Mouse (Mus musculus) embryonic facial prominence, embryonic 13.5 days (tissue): ENCODE results near the gene Phgr1. TPM values are rescaled to one million over a fixed set of nuclear protein-coding genes. Genes with fewer than 3 reads are reported as not detected.
A peak's percentile ranks its signal among the peaks of the same experiment; 100 is the strongest.

Experiments used
- ATAC-seq: fragments of 200-750 bp; cut with Nextera tagmentation; 2 replicates; pipeline ENCODE4 v1.8.0; 2017; ENCODE audit warnings: low read depth; ENCODE audit not compliant: insufficient number of reproducible peaks, insufficient read depth, low FRiP score, low TSS enrichment
- H3K27ac ChIP-seq: fragments of 300-500 bp; sonication (generic); 2 replicates; pipeline ENCODE4 v1.5.1; 2015; ENCODE audit warnings: moderate library complexity, mild to moderate bottlenecking, inconsistent platforms
- H3K27me3 ChIP-seq: fragments of 300-500 bp; sonication (generic); 2 replicates; pipeline ENCODE4 v1.6.1; 2015; ENCODE audit warnings: mild to moderate bottlenecking, inconsistent platforms
- H3K36me3 ChIP-seq: fragments of 300-500 bp; sonication (generic); 2 replicates; pipeline ENCODE4 v1.6.1; 2015; ENCODE audit warnings: mild to moderate bottlenecking, inconsistent platforms
- H3K4me1 ChIP-seq: fragments of 300-500 bp; sonication (generic); 2 replicates; pipeline ENCODE4 v1.6.1; 2015; ENCODE audit warnings: inconsistent platforms
- H3K4me2 ChIP-seq: fragments of 300-500 bp; sonication (generic); 2 replicates; pipeline ENCODE4 v1.6.1; 2015; ENCODE audit warnings: moderate library complexity, mild to moderate bottlenecking, inconsistent platforms
- H3K4me3 ChIP-seq: fragments of 300-500 bp; sonication (generic); 2 replicates; pipeline ENCODE4 v1.5.1; 2015; ENCODE audit warnings: mild to moderate bottlenecking, inconsistent platforms
- H3K9ac ChIP-seq: fragments of 300-500 bp; sonication (generic); 2 replicates; pipeline ENCODE4 v1.6.1; 2015; ENCODE audit warnings: mild to moderate bottlenecking, inconsistent platforms
- H3K9me3 ChIP-seq: fragments of 300-500 bp; sonication (generic); 2 replicates; pipeline ENCODE4 v1.6.1; 2016; ENCODE audit warnings: inconsistent platforms
- WGBS: fragments of 180-500 bp; shearing (Covaris S2); methylation state at CpG from one replicate; pipeline ENCODE4 v1.1.7; 2015; ENCODE audit warnings: mixed read lengths; 5-methylcytosine and 5-hydroxymethylcytosine counted together
- polyA plus RNA-seq: library from polyadenylated mRNA; unstranded; fragments of >200 nt; fragmentation: Nextera tagmentation; extraction: Ambion mirVana; gene quantifications from 2 replicates; pipeline ENCODE4 v1.2.1, GENCODE M21; 2015

The Phgr1 gene
- polyA plus RNA-seq, 1 experiment from 2014 or later: not detected

DNA sequence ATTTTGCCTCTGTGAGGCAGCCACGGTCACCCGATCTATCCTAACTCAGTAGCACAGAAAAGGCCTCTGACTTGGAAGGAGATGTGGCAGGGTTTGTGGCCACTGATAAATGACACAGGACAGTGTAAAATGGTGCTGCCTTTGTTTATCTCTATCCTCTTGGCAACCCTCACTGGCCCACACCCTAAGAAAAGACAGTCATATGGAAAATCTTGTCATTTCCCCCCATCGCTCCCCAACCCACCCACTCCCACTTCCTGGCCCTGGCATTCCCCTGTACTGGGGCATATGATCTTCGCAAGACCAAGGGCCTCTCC lies 19.8 kb upstream of the Phgr1 start:
- Histone ChIP-seq H3K27me3 (no peaks in the 10 kb centered on the region), H3K4me3 (no peak overlapping the region), H3K4me1 (peaks cover 35% of the 10 kb centered on the region), H3K4me2 (no peak overlapping the region), H3K9me3 (no peaks in the 10 kb centered on the region), H3K27ac (no peak overlapping the region), H3K9ac (no peak overlapping the region), H3K36me3 (no peaks in the 10 kb centered on the region)
- no peak for ATAC-seq
- WGBS: 79% methylated on average over 4 of the region's 4 CpGs

DNA sequence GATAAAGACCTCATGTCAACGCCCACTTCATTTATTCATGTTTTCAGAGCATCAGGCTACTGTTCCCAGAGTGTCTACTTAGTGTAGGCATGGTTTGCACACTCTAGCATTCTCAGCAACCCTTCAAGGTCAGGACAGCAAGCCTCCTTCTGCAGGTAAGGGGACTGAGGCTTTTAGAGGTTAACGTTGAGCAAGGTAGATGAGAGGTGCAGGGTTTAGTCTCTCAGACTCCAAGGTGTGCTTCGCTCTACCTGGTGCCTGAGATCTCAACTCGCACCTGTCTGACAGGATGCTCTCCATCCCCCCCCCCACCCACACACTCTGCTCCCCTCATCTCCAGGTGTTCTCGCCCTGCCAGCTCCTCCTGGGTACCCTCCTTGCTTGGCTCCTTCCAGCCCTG lies 18.4 kb upstream of the Phgr1 start:
- H3K27me3 ChIP-seq: no peaks in the 10 kb centered on the region
- no peak overlapping the region for H3K27ac ChIP-seq
- peaks cover 26% of the 10 kb centered on the region for H3K4me1 ChIP-seq
- no peak overlapping the region for H3K9ac ChIP-seq
- no peaks in the 10 kb centered on the region for H3K9me3 ChIP-seq
- H3K4me3 ChIP-seq: no peak overlapping the region
- no peak for ATAC-seq
- H3K4me2 ChIP-seq: no peak overlapping the region
- H3K36me3 ChIP-seq: no peaks in the 10 kb centered on the region
- 81% methylated on average over 5 of the region's 5 CpGs for WGBS

GRCm38 (mm10) chr2:118755407-118755806 lies 17.2 kb upstream of the Phgr1 start:
- H3K4me2 ChIP-seq: no peak overlapping the region
- no peaks in the 10 kb centered on the region for H3K36me3 ChIP-seq
- H3K27me3 ChIP-seq: peaks cover 8% of the 10 kb centered on the region; the same call in 1 of the 2 replicates
- no peak for ATAC-seq
- H3K4me3 ChIP-seq: no peak overlapping the region
- H3K27ac ChIP-seq: no peak overlapping the region
- no peak overlapping the region for H3K9ac ChIP-seq
- peaks cover 19% of the 10 kb centered on the region for H3K4me1 ChIP-seq
- no peaks in the 10 kb centered on the region for H3K9me3 ChIP-seq
- 76% methylated on average over 6 of the region's 6 CpGs for WGBS

DNA sequence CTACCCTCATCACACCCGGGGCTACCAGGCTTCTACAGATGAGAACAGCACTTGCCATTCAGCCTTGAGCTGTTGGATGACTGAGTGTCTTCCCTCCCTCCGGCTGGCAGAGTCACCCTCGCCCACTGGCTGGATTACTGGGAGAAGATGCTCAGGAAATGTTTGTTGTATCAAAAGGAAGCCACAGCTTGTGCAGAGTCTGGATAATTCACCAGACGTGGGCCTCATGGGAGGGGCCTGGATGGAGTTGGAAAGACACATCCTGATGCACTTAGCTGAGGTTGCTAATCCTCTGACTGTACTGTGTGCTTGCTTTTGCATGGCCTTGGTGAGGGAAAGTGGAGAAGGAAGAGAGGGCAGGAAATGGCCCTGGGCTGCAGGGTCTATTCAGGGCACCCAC lies 16.5 kb upstream of the Phgr1 start:
- no peak for ATAC-seq
- H3K27ac ChIP-seq: no peak overlapping the region
- H3K4me1 ChIP-seq: peaks cover 20% of the 10 kb centered on the region
- no peak overlapping the region for H3K4me3 ChIP-seq
- no peaks in the 10 kb centered on the region for H3K9me3 ChIP-seq
- H3K27me3 ChIP-seq: peaks cover 10% of the 10 kb centered on the region; the same call in 1 of the 2 replicates
- no peaks in the 10 kb centered on the region for H3K36me3 ChIP-seq
- WGBS: 75% methylated on average over 4 of the region's 4 CpGs
- H3K9ac ChIP-seq: no peak overlapping the region
- no peak overlapping the region for H3K4me2 ChIP-seq

DNA sequence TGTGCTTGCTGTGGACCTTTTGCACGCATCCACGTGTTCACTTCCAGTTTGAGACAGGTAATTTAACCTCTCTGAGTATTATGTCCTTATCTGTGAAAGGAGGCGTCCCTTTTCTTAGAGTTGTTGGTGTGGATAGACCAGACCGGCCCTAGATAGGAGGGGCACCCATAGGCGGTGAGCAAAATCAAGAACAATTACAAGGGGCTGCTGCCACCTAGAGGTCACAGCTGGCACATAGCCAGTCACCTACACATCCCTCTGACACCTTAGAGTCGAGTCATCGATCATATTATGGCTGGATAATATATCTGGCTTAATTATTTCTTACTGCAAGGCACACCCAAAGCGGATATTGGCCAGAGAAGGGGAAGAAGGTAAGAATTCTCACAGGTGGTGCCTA lies 12.7 kb upstream of the Phgr1 start:
- no peak overlapping the region for H3K27ac ChIP-seq
- peaks cover 46% of the 10 kb centered on the region for H3K4me1 ChIP-seq
- no peaks in the 10 kb centered on the region for H3K9me3 ChIP-seq
- H3K36me3 ChIP-seq: no peaks in the 10 kb centered on the region
- WGBS: 12% methylated on average over 8 of the region's 8 CpGs
- H3K4me2 ChIP-seq: no peak overlapping the region
- no peak overlapping the region for H3K9ac ChIP-seq
- peaks cover 10% of the 10 kb centered on the region; the same call in 1 of the 2 replicates for H3K27me3 ChIP-seq
- no peak overlapping the region for H3K4me3 ChIP-seq
- ATAC-seq: no peak

- WGBS: 82% methylated on average over 11 of the region's 11 CpGs
- Histone ChIP-seq H3K4me1 (peaks cover 46% of the 10 kb centered on the region), H3K9me3 (no peaks in the 10 kb centered on the region), H3K27ac (no peak overlapping the region), H3K4me3 (no peak overlapping the region), H3K36me3 (no peaks in the 10 kb centered on the region), H3K4me2 (no peak overlapping the region), H3K27me3 (peaks cover 10% of the 10 kb centered on the region; the same call in 1 of the 2 replicates), H3K9ac (no peak overlapping the region)
- no peak for ATAC-seq
Measured at GRCm38 (mm10) chr2:118760311-118761025, 12.1 kb upstream of the Phgr1 start.

DNA sequence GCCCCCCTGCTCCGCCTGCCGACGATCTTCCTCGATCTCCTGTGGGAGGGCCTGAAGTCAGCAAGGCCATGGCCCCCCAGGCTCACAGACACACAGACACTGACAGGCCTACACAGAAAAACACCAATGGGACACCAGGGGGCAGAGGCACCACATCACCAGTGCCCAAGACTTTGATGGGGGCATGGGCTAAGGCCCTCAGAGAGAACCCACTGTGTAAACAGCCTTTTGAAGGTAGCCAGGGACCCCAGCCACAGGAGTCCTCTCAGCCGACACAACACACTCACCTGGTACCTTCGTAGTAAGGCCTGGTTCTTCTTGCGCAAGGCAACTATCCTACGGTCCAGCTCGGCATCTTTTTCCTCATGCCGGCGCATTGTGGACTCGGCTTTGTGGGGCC lies 11.2 kb upstream of the Phgr1 start:
- WGBS: 78% methylated on average over 12 of the region's 12 CpGs
- Histone ChIP-seq H3K9me3 (no peaks in the 10 kb centered on the region), H3K36me3 (no peaks in the 10 kb centered on the region), H3K4me2 (peak overlapping the region; percentile 60), H3K4me3 (no peak overlapping the region), H3K9ac (peak overlapping the region; percentile 63), H3K27me3 (peaks cover 10% of the 10 kb centered on the region; the same call in 1 of the 2 replicates), H3K4me1 (peaks cover 46% of the 10 kb centered on the region), H3K27ac (peak overlapping the region; percentile 92)
- no peak for ATAC-seq

DNA sequence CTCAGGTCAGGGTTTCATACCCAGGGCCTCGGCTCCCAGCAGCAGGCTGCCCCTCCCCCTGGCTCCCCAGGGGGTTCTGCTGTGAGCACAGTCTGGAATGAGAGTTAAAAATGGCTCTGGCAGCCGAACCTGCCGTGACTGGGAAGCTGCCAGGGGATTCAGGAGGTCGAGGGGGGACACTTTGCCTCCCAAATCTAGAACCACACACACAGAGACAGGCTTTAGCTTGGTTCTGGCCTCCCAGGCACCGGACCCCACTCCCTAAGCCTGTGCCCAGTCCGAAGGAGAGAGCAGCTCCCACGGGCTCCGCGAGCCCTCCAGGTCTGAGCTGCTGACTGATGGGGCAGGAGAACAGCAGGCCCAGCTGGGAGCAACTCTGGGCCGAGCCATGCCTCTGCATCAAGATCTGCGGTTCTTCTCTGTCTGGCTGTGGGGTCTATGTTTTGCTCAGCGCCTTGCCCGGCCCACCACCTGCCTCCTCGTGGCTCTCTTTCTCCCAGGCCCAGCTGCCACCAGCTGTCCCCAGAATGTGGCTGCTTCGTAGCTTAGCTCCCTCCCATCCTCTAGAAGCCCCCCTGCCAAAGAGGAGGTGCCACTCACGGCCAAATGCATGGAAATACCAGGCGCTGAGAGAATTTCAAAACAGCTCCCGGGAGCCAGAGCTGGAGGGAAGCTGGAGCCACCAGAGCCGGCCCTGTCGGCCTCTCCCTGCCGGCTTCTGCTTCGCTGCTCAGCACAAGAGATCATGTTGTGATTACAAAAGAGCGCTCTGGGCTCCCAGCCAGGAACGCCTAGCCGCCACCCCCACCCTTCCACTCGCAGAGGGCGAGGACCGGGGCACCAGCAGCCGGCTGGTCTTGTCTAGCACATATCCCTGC lies 10.4 kb upstream of the Phgr1 start, which contains the start of gene Ccdc9b:
Ccdc9b (minus strand) TSS at position 756 of the 878 bp plus-strand sequence.
- Histone ChIP-seq H3K27me3 (peaks cover 10% of the 10 kb centered on the region; the same call in 1 of the 2 replicates), H3K27ac (peak within 1 kb of the TSS; percentile 92), H3K36me3 (no peaks in the 10 kb centered on the region), H3K9me3 (no peaks in the 10 kb centered on the region), H3K9ac (peak within 1 kb of the TSS; percentile 63), H3K4me3 (peak within 1 kb of the TSS; percentile 29), H3K4me1 (peaks cover 45% of the 10 kb centered on the region), H3K4me2 (peak within 1 kb of the TSS; percentile 60)
- peak; percentile 77; the same call in 1 of the 2 replicates for ATAC-seq
- WGBS: 6% methylated on average over 29 of the region's 29 CpGs

GRCm38 (mm10) chr2:118762784-118763148 lies 9.8 kb upstream of the Phgr1 start:
- H3K4me2 ChIP-seq: peak overlapping the region; percentile 60
- peaks cover 10% of the 10 kb centered on the region; the same call in 1 of the 2 replicates for H3K27me3 ChIP-seq
- peak overlapping the region; percentile 63; the same call in 1 of the 2 replicates for H3K9ac ChIP-seq
- no peaks in the 10 kb centered on the region for H3K36me3 ChIP-seq
- peak overlapping the region; percentile 92 for H3K27ac ChIP-seq
- WGBS: 10% methylated on average over 10 of the region's 10 CpGs
- no peak for ATAC-seq
- peaks cover 43% of the 10 kb centered on the region for H3K4me1 ChIP-seq
- H3K9me3 ChIP-seq: no peaks in the 10 kb centered on the region
- H3K4me3 ChIP-seq: peak overlapping the region; percentile 29

GRCm38 (mm10) chr2:118763469-118763868 lies 9.1 kb upstream of the Phgr1 start:
- ATAC-seq: no peak
- no peaks in the 10 kb centered on the region for H3K9me3 ChIP-seq
- no peak overlapping the region for H3K4me2 ChIP-seq
- no peak overlapping the region for H3K4me3 ChIP-seq
- peaks cover 10% of the 10 kb centered on the region; the same call in 1 of the 2 replicates for H3K27me3 ChIP-seq
- no peak overlapping the region for H3K9ac ChIP-seq
- H3K4me1 ChIP-seq: peaks cover 43% of the 10 kb centered on the region
- 66% methylated on average over 7 of the region's 7 CpGs for WGBS
- peak overlapping the region; percentile 92; the same call in 1 of the 2 replicates for H3K27ac ChIP-seq
- H3K36me3 ChIP-seq: no peaks in the 10 kb centered on the region

GRCm38 (mm10) chr2:118764094-118764831 lies 8.3 kb upstream of the Phgr1 start:
- 16% methylated on average over 11 of the region's 11 CpGs for WGBS
- no peak overlapping the region; the same call in 1 of the 2 replicates for H3K4me2 ChIP-seq
- H3K9ac ChIP-seq: no peak overlapping the region
- peaks cover 42% of the 10 kb centered on the region for H3K4me1 ChIP-seq
- no peak overlapping the region for H3K27ac ChIP-seq
- H3K4me3 ChIP-seq: no peak overlapping the region
- ATAC-seq: no peak
- peaks cover 10% of the 10 kb centered on the region; the same call in 1 of the 2 replicates for H3K27me3 ChIP-seq
- H3K9me3 ChIP-seq: no peaks in the 10 kb centered on the region
- no peaks in the 10 kb centered on the region for H3K36me3 ChIP-seq
